Mouse (Mus musculus): ENCODE results near the gene Fndc3b.

DNA sequence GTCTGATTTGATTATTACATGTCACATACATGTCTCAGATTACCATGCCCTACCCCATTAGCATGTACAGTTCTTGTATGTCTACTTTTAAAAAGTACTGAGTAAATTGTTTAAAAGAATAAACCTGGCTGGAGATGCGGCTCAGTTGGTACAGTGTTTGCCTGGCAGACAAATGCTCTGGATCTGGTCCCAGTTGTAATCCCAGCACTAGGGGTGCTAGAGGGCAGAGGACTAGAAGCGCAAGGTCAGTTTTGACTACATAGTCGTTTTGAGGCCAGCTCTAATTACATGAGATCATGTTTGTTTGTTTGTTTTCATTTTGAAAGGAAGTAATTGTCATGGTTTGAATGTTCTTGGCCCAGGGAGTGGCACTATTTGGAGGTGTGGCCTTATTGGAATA, 326.3 kb downstream of the Fndc3b start:
- TF ChIP-seq ZC3H11A (IDR thresholded peaks at IDR 0.05; ENCODE audit: low read depth, low read length) = no peak
- peak in 1 of 2 experiments; percentile 47; a peak in 2 of 4 replicates for TF ChIP-seq CTCF (conservative IDR thresholded peaks at IDR 0.05 in 1 of 2, IDR thresholded peaks at IDR 0.05 in 1 of 2; ENCODE audit: low read depth in 2 of 2, low read length in 2 of 2)
- TF ChIP-seq POLR2A (IDR thresholded peaks at IDR 0.05; ENCODE audit: low read depth, low read length) = no peak
- TF ChIP-seq RAD21 (IDR thresholded peaks at IDR 0.05; ENCODE audit: low read depth, low read length) = no peak; the same call in none of the 2 replicates
- TF ChIP-seq SMC3 (IDR thresholded peaks at IDR 0.05; ENCODE audit: low read depth, low read length) = no peak
